Mouse (Mus musculus) cerebellum, postnatal 25 days (tissue): ENCODE data around the gene Atp8b2.
A peak's percentile ranks its signal among the peaks of the same experiment; 100 is the strongest.

Experiments
- DNase-seq, 2 experiments: peaks; one replicate each; pipeline ENCODE4 v3.0.0; 2021; ENCODE audit warnings: mixed read lengths in 2 of 2

The Atp8b2 gene

GRCm38 (mm10) chr3:89963221-89963763 lies at the start of gene Atp8b2:
TSS of gene Atp8b2 (minus strand) at chr3:89963508.
- DNase-seq: peak; percentile 69 to 79

- DNase-seq: no peak
Observed at GRCm38 (mm10) chr3:90010291-90010690, 47.0 kb upstream of the Atp8b2 start.

- DNase-seq: no peak
Observed at GRCm38 (mm10) chr3:90004091-90004796, 40.9 kb upstream of the Atp8b2 start.

GRCm38 (mm10) chr3:89999830-90000229 lies 36.5 kb upstream of the Atp8b2 start:
- DNase-seq: no peak

GRCm38 (mm10) chr3:89999090-89999489 lies 35.8 kb upstream of the Atp8b2 start:
- DNase-seq: no peak

GRCm38 (mm10) chr3:89998612-89999054 lies 35.3 kb upstream of the Atp8b2 start, which contains the start of gene Hax1:
TSS of gene Hax1 (minus strand) at chr3:89998780.
- DNase-seq: peak; percentile 96 to 97

- DNase-seq: peak in 1 of 2 experiments; percentile 23
Observed at GRCm38 (mm10) chr3:89997791-89998495, 34.6 kb upstream of the Atp8b2 start.

GRCm38 (mm10) chr3:89994807-89995515 lies 31.7 kb upstream of the Atp8b2 start:
- no peak for DNase-seq

GRCm38 (mm10) chr3:89987822-89988221 lies 24.5 kb upstream of the Atp8b2 start:
- no peak for DNase-seq

- no peak for DNase-seq
Observed at GRCm38 (mm10) chr3:89987211-89987610, 23.9 kb upstream of the Atp8b2 start.

- no peak for DNase-seq
Observed at GRCm38 (mm10) chr3:89982426-89982825, 19.1 kb upstream of the Atp8b2 start.

GRCm38 (mm10) chr3:89976859-89977258 lies 13.6 kb upstream of the Atp8b2 start:
- no peak for DNase-seq

GRCm38 (mm10) chr3:89968509-89968908 lies 5.2 kb upstream of the Atp8b2 start:
- DNase-seq: no peak

GRCm38 (mm10) chr3:89966946-89967345 lies 3.6 kb upstream of the Atp8b2 start:
- DNase-seq: no peak

GRCm38 (mm10) chr3:89965972-89966371 lies 2.7 kb upstream of the Atp8b2 start:
- DNase-seq: no peak

GRCm38 (mm10) chr3:89965557-89965956 lies 2.2 kb upstream of the Atp8b2 start:
- no peak for DNase-seq

- DNase-seq: peak; percentile 71 to 80
Observed at GRCm38 (mm10) chr3:89963926-89964739, 825 bp upstream of the Atp8b2 start.

- DNase-seq: peak in 1 of 2 experiments; percentile 55
Observed at GRCm38 (mm10) chr3:89962751-89963220, 522 bp downstream of the Atp8b2 start.

- no peak for DNase-seq
Observed at GRCm38 (mm10) chr3:89962059-89962750, 1.1 kb downstream of the Atp8b2 start.

- no peak for DNase-seq
Observed at GRCm38 (mm10) chr3:89961436-89961835, 1.9 kb downstream of the Atp8b2 start.

- DNase-seq: peak; percentile 96 to 99
Observed at GRCm38 (mm10) chr3:89960469-89960868, 2.8 kb downstream of the Atp8b2 start.
